Mouse (Mus musculus) urinary bladder, postnatal 4 days (tissue): ENCODE data around the gene Zc3hav1.

Experiments used
- DNase-seq, 2 experiments: peaks; one replicate each; pipeline ENCODE4 v3.0.0; 2021 to 2022; ENCODE audit warnings: low spot score in 2 of 2

Zc3hav1 gene

GRCm38 (mm10) chr6:38352451-38352850 lies 2.0 kb downstream of the Zc3hav1 start:
- DNase-seq, result no peak

DNA sequence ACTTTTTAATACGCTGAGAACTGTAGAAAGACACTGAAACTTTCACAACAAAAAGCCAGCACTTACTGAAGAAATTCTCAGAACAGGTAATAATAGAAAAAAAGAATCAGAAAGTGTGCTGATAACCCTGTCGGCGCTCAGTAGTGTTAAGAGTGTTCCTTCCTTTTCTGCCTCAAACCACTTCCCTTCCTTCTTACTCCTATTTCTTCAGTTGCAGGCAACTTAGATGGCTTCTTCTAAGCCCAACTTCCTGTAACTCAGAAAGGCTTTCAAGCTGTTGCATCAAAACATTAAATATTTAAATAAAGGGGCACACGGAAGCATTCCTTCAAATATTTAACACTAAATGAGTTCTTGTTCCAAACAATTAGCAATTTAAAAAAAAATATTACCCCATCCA lies 2.5 kb downstream of the Zc3hav1 start:
- no peak for DNase-seq

DNA sequence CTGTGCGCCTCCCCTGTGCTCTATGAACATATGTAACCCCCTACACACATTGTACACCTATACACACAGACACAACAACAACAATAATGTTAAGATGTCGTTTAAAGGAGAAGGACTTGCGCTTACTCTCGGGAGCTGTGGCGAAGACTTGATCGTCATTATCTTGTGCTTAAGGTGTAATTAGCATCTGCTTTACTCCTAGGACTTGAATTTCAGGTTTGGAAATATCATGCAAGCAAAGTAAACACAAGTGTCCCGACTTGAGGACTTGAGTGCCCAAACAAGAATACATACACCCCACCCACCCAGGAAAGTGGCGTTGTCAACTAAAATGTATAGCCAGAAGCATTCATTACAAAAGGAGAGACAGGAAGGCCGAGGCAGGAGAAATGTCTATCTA lies 4.6 kb downstream of the Zc3hav1 start:
- no peak for DNase-seq

DNA sequence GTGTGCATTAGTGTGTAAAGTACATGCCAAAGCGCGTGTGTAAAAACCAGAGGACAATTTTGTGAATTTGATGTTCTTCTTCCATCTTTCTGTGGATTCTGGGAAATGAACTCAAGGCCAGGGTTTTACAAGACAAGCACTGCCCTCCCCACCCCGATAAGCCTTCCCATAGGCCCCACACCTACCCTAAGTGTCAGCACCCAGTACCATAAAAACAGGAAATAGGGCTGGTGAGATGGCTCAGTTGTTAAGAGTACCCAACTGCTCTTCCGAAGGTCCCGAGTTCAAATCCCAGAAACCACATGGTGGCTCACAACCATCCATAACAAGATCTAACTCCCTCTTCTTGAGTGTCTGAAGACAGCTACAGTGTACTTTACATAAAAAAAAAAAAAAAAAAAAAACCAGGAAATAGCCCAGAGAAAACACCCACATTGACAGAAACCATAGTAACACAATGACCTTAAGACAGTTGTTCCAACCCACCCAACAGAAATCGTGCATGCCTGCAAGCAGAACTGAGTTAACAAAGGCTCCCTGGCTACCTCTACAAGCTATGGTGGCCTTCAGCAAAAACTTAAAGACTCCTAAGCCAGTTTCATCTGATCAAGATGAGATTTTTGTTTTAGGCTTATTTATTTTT lies 5.5 kb downstream of the Zc3hav1 start:
- DNase-seq, result no peak

DNA sequence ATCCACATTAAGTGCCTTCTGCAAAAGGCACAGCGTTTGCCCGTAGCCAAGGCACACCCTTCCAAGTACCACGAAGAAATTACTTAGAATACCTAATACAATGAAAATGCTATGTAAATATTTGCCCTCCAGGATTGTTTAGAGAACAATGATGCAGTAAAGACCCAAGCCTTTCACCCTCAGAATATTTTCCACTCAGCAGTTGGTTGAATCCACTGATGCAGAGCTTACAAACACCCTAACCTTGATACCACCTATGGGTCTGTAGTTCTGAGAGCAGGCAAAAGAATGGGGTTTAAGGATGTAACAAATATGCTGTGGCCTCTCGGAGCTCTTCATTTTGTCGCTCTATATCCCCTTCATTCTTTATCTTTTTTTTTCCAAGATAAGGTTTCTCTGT lies 6.5 kb downstream of the Zc3hav1 start:
- DNase-seq, result no peak

DNA sequence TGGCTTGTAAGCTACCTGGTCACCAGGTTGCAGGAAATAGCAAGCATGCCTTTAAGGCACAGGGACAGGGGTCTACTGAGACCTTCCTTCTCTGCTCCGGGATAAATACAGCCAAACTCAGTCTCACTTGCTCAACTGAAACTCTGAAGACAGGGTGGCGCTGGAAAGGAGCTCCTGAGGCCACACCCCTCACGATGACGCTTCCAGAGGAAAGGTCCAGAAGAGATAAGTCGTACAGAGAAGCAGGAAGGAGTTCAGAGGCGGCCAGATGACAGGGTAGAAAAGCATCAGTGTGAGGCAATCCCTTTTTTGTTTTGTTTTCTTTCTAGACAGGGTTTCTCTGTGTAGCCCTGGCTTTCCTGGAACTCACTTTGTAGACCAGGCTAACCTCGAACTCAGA lies 8.6 kb downstream of the Zc3hav1 start:
- DNase-seq, result no peak

- no peak for DNase-seq
These were observed 10.3 kb downstream of the Zc3hav1 start for GRCm38 (mm10) chr6:38344006-38344670.

GRCm38 (mm10) chr6:38343581-38343980 lies 10.8 kb downstream of the Zc3hav1 start:
- no peak for DNase-seq

DNA sequence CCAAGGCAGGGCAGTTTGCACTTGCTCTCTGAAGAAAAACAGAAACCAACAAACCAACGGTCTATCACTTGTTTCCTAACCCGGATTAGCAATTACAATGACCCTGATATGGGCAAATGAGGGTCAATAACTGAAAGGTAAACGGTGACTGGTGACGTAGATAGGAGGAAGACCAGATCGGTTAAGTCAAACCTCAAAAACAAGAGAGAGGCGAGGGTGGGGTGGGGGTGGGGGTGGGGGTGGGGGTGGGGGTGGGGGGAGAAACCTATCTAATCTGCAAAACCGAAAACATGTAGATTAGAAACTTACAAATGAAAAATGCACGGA lies 11.8 kb downstream of the Zc3hav1 start:
- no peak for DNase-seq

- DNase-seq, result no peak
These were observed 12.4 kb downstream of the Zc3hav1 start for GRCm38 (mm10) chr6:38341751-38342665.

GRCm38 (mm10) chr6:38339078-38339477 lies 15.3 kb downstream of the Zc3hav1 start:
- no peak for DNase-seq

DNA sequence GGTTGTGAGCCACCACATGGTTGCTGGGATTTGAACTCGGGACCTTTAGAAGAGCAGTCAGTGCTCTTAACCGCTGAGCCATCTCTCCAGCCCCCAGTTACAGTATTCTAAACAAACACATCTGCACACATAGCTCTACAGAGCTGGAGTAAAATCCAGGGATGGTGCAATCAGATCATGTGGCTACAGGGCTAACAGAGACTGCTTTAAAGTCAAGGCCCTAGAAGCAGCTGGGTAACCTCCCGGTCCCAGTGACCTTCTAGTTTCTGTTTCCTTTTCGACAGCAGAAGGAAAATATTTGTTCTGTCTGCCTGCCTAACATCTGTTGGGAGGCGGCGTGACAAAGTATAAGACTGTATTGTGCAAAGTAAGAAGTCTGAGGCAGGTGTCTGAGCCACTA lies 16.5 kb downstream of the Zc3hav1 start:
- no peak for DNase-seq

- DNase-seq, result no peak
These were observed 17.2 kb downstream of the Zc3hav1 start for GRCm38 (mm10) chr6:38337166-38337705.

DNA sequence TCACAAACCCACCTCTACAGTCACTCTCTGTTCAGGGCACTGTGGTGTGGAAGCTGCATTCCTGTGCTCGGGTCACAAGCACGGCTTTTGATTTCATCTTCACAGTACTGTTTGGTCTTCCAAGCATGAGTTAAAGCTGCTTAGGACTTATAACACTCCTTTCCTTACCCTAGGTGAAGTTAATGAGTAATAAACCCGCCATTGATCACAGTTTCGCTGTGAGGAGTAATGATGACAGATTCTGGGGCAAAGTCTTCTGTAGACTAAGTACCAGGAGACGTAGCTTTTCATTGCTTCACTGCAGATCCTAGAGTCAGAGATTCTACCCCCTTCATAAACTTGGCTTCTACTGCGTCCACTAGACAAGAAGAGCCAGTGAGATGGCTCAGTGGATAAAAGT lies 19.1 kb downstream of the Zc3hav1 start:
- DNase-seq, result no peak

DNA sequence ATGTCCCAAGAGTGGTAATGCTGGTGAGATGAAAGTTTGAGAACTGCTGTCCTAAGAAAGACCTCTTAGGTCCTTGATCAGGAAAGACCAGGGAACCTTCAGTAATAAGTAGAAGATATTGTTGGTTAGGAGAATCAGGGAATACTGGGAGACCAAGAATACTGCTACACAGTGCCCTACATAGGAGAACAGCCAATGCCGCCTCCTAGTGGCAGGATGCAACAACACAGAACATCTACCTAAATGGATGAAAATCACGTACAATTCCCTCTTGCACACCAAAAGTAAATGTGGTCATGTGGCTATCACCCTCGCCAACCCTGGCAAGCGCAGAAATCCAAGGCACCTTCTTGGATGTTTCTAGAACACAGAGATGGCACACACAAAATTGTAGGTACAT lies 27.8 kb downstream of the Zc3hav1 start:
- no peak for DNase-seq

DNA sequence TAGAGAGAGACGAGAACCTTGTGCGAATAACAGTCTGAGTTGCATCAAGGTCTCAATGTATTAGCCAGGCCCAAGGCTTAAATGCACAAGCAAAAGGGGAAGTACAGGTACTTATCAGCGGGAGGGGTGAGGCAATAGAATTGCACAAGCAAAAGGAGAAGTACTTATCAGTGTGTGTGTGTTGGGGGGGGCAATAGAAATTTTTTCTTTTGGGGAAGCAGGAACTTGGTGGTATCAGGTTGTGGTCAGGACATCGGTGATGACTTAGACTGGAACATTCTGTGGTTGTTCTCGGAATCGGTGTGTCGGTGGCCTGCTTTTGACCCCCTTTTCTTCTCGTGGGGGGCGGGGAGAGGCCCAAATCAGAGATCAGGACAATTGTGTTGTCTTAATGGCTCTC lies 33.8 kb downstream of the Zc3hav1 start:
- DNase-seq, result no peak

GRCm38 (mm10) chr6:38316050-38316449 lies 38.4 kb downstream of the Zc3hav1 start:
- no peak for DNase-seq

- DNase-seq, result no peak
These were observed 44.7 kb downstream of the Zc3hav1 start for GRCm38 (mm10) chr6:38309741-38310140.

DNA sequence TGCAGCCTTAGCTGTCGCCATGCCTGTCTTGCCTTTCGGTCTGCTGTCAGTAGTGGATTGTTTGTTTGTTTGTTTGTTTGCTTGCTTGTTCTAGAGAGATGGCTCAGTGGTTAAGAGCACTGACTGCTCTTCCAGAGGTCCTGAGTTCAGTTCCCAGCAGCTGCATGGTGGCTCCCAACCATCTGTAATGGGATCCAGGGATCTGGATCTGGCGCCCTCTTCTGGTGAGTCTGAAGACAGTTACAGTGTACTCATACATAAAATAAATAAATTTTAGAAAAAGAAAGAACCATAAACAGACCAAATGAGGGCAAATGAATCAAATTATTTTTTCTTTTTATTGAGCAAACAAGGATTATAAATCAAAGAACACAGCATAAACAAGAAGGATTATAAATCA lies 49.4 kb downstream of the Zc3hav1 start:
- no peak for DNase-seq

- DNase-seq, result peak; percentile 79 to 81
These were observed 55.5 kb downstream of the Zc3hav1 start, which contains the start of gene Zc3hav1l for GRCm38 (mm10) chr6:38298761-38299401. Gene Zc3hav1l, minus strand, starts transcription at chr6:38299259.

- DNase-seq, result no peak
These were observed 56.2 kb downstream of the Zc3hav1 start for GRCm38 (mm10) chr6:38298246-38298635.
